Mouse (Mus musculus): ENCODE measurements around the gene Actn4.
"Not testable (repeated sequence)": the region's sequence is repeated elsewhere in the genome, so short reads cannot be mapped to it uniquely, and the experiment has no call there.

The Actn4 gene

GRCm38 (mm10) chr7:28888701-28889161, 73.4 kb downstream of the Actn4 start:
- in situ Hi-C loops (cut with MboI, MseI), result no loop called here

- in situ Hi-C loops (cut with MboI, MseI), result no loop called here
These were observed 75.7 kb downstream of the Actn4 start for GRCm38 (mm10) chr7:28886486-28886885.

DNA sequence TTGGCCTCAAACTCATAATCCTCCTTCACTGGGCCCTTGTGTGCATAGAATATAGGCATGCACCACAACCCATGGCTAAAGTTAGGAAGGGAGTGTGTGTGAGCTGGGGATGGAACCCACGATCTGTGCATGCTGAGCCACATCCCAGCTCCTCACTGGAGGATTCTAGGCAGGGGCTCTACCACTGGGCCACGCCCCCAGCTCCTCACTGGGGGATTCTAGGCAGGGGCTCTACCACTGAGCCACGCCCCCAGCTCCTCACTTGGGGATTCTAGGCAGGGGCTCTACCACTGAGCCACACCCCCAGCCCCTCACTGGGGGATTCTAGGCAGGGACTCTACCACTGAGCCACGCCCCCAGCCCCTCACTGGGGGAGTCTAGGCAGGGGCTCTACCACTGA, 78.4 kb downstream of the Actn4 start:
- in situ Hi-C loops (cut with MboI, MseI), result not testable (repeated sequence)

DNA sequence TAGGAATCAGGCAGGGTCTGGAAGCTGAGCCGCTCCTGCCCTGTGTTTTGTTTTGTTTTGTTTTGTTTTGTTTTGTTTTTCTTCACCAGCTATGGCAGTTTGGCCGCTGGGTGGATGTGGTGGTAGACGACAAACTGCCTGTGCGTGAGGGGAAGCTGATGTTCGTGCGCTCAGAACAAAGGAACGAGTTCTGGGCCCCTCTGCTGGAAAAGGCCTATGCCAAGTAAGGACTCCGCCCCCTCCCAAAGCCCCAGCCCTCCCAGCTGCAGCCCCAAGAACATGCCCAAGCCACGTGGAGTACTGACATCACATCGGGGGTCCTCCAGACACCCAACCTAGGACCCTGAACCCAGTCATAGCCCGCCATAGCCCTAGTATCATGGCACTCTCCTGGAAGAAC, 79.1 kb downstream of the Actn4 start:
- in situ Hi-C loops (cut with MboI, MseI), result no loop called here

- in situ Hi-C loops (cut with MboI, MseI), result no loop called here
These were observed 80.9 kb downstream of the Actn4 start, which contains the start of gene Capn12 for GRCm38 (mm10) chr7:28881199-28881598. TSS of gene Capn12 (plus strand) at chr7:28881422.

- in situ Hi-C loops (cut with MboI, MseI), result no loop called here
These were observed 81.6 kb downstream of the Actn4 start for GRCm38 (mm10) chr7:28880554-28880953.

- in situ Hi-C loops (cut with MboI, MseI), result loop anchor here (5.0 kb wide), 1 partner anchor 107 kb away; no protein-coding TSS in a partner anchor
These were observed 82.5 kb downstream of the Actn4 start for GRCm38 (mm10) chr7:28879606-28880005.

- in situ Hi-C loops (cut with MboI, MseI), result loop anchor here (5.0 kb wide), 1 partner anchor 106 kb away; no protein-coding TSS in a partner anchor
These were observed 84.3 kb downstream of the Actn4 start for GRCm38 (mm10) chr7:28877856-28878255.

DNA sequence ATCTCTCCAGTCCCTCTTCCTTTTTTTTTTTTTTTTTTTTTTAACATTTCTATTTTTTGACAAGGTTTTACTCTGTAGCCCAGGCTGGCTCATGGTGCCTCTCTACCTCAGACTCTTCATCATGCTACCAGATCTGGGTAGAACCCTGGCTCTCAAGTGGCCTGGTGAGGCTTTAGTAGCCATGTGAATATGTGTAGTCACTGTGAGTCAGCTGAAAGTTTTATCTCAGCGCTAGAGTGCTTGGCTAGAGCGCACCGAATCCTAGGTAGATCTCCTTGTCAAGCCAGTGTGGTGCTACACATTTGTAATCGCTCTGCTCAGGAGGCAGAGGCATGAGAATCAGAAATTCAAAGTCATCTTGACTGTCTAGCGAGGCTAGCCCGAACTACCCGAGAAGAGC, 85.0 kb downstream of the Actn4 start:
- in situ Hi-C loops (cut with MboI, MseI), result loop anchor here (5.0 kb wide), 1 partner anchor 105 kb away; no protein-coding TSS in a partner anchor

DNA sequence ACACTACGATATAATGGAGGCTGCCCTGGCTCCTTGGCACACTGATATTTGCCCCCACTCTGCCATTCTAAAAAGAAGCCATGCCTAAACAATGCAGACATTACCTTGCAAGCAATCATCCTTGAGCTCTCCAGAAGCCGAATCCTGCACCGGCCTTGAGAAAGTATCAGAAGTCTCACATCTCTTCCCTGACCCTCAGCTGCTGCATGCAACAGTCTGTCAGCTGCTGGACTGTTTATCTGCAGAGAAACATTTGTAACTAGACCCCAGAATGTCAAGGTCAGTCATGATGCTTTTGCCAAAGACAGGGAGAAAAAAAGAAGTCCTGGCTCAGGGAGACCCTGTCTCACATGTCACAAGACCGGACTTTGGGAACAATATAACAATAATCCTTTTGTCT, 86.0 kb downstream of the Actn4 start:
- in situ Hi-C loops (cut with MboI, MseI), result loop anchor here (5.0 kb wide), 1 partner anchor 104 kb away; no protein-coding TSS in a partner anchor

- in situ Hi-C loops (cut with MboI, MseI), result no loop called here
These were observed 87.6 kb downstream of the Actn4 start for GRCm38 (mm10) chr7:28874565-28874964.

GRCm38 (mm10) chr7:28870901-28871664, 91.1 kb downstream of the Actn4 start:
- in situ Hi-C loops (cut with MboI, MseI), result no loop called here

GRCm38 (mm10) chr7:28867508-28868340, 94.4 kb downstream of the Actn4 start:
- in situ Hi-C loops (cut with MboI, MseI), result loop anchor here (5.0 kb wide), 2 partner anchors 45 to 75 kb away; no protein-coding TSS in a partner anchor

DNA sequence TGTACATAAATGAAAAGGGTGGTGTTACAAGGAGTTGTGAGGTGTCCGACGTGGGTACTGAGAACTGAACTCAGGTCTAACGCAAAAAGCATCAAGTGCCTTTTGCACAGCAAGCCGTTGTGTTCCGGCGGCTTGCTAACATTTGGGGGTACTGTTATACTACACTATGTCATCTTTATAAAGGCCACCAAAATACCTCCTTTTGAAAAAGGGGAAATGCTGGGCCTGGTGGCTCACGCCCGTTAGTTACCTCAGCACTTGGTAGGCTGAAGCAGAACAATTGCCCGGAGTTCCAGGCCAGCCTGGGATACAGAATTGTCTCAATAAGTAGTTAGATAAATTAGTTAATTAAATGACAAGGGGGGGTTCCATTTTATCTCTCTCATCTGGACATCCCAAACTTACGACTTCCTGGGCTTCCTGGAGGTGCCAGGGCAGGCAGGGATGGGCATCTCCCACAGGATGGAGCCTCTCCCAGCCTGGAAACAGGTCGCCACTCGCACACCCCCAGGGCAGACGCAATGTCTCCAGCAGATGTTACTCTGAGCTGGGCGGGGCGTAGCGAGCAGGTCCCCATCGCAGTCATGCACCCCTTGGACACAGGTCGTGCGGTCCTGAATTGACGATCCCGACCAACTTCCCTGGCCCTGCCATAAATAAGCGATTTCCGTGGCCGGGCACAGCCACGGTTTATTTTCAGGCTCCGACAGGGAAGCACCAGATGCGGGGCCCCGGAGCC, 95.2 kb downstream of the Actn4 start:
- in situ Hi-C loops (cut with MboI, MseI), result loop anchor here (5.0 kb wide), 2 partner anchors 45 to 75 kb away; no protein-coding TSS in a partner anchor

DNA sequence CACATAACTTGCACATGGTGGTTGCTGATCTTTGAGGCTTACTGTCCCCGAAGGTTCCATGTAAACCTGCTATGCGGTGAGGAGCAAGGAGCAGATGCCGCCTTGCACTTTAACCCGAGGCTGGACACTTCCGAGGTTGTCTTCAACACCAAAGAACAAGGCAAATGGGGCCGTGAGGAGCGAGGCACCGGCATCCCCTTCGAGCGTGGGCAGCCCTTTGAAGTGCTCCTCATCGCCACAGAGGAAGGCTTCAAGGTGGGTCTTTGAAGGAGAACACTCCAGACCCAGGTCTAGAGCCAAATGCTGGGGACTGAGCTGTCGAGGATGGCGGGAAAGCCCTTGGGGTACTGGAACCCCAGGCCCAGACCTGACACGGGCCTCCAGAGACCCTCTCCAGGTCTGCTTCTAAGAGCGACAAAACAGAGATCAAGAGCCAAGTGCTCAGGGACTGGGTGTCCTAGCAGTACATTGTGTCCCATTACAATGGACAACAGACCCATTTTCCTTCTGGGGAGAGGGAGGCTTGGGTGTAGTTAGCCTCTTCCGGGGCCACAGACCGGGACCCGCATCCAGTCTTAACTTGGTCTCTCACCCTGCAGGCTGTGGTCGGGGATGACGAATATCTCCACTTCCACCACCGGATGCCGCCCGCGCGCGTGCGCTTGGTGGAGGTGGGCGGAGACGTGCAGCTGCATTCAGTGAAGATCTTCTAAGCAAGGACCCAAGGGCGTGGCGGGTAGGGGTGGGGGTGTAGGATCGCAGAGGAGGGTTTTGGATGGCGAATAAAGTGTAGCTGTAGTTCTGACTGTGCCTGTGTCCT, 96.4 kb downstream of the Actn4 start:
- in situ Hi-C loops (cut with MboI, MseI), result loop anchor here (5.0 kb wide), 2 partner anchors 43 to 73 kb away; no protein-coding TSS in a partner anchor

DNA sequence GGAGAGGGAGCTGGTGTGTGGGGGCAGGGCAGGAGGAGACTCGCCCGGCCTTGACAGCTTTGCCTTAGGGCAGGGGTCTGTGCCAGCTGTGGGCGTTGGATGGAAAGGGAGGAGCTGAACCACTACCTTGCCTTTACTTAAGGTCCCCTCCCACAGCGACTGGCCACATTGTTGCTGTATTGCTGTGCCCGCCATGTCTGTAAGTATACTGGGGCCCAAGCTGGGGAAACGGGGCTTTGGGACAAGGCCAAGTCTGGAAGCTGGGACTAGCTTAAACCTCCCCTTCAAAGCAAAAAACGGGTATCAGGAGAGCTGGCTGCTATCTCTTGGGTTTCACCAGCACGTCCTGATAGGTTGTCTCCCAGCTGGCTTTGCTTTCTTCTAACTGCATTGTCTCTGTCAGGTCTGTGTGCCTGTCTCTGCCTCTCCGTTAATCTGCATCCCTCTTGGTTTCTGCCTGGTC, 97.8 kb downstream of the Actn4 start:
- in situ Hi-C loops (cut with MboI, MseI), result no loop called here

DNA sequence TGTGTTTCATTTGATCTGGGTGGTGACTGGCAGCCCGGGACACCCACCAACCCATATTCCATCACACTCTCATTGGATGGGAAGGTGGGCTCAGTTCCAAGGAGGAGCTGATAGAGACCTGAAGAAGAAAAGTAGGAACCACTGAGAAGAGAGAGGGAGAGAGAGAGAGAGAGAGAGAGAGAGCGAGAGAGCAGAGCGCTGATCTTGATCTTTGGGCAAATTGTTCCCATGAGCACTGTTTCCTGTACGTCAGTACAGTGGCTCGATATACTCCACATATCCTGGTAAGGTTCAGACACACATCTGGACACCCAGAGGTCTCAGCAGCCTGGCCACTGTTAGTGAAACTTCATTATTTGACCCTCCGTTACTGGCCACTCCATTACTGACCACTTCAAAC, 98.6 kb downstream of the Actn4 start, which contains the start of gene Lgals7:
Gene Lgals7, plus strand, starts transcription at position 314 of the 400 bp plus-strand sequence.
- in situ Hi-C loops (cut with MboI, MseI), result no loop called here

GRCm38 (mm10) chr7:28862817-28863499, 99.2 kb downstream of the Actn4 start:
- in situ Hi-C loops (cut with MboI, MseI), result no loop called here

GRCm38 (mm10) chr7:28860898-28861297, 101.2 kb downstream of the Actn4 start:
- in situ Hi-C loops (cut with MboI, MseI), result no loop called here

DNA sequence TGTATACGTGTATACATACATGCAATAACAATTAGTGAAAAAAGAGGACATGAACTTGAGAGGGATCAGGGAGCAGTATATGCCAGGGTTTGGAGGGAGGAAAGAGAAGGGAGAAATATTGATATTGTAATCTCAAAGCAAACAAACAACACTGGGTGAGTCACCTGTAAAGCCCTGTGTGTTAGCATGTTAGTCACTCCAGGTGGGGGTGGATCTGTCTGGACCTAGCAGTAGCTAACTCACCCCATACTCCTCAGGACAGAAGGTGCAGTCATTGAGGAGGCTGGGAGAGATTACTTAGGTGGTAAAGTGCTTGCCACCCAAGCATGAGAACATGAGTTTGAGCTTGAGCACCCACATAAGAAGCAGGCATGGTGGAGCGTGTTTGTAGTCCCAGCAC, 102.2 kb downstream of the Actn4 start:
- in situ Hi-C loops (cut with MboI, MseI), result loop anchor here (5.0 kb wide), 1 partner anchor 748 kb away; no protein-coding TSS in a partner anchor
